In genomic region chr12:36713866-36714662, GRCm38 (mm10) we compare ENCODE assay signal across 8 mouse cellular contexts.
A peak's percentile ranks its signal among the peaks of the same experiment; 100 is the strongest.
DNase-seq lines count a peak whose midpoint lies in the region; ATAC-seq lines count a peak whose summit lies in the region.

No protein-coding gene starts in this region.

- H3K4me3 ChIP-seq in limb, embryonic 12.5 days (replicated peaks): peak overlapping the region; percentile 23
- 0 out of 2 replicates have a peak overlapping the region, but pooled peaks have one; percentile 10 for H3K4me3 ChIP-seq in midbrain, embryonic 13.5 days (replicated peaks)

- peak; percentile 76 for ATAC-seq in frontal cortex, adult (ENCODE audit: low TSS enrichment)
- ATAC-seq in limb, embryonic 12.5 days (ENCODE audit: insufficient number of reproducible peaks, insufficient read depth, low FRiP score, low TSS enrichment, low read depth): no peak
- ATAC-seq in midbrain, embryonic 13.5 days: peak; percentile 83

- no peaks in the 10 kb centered on the region for H3K27me3 ChIP-seq in limb, embryonic 12.5 days
- H3K27me3 ChIP-seq in midbrain, embryonic 13.5 days: no peaks in the 10 kb centered on the region

- H3K4me1 ChIP-seq in limb, embryonic 12.5 days (replicated peaks): peaks cover 30% of the 10 kb centered on the region
- H3K4me1 ChIP-seq in midbrain, embryonic 13.5 days (replicated peaks): 0 out of 2 replicates have a peak, but pooled peaks cover under 1% of the 10 kb centered on the region

- 19% methylated on average over 17 of the region's 17 CpGs for WGBS in limb, embryonic 12.5 days
- WGBS in midbrain, embryonic 13.5 days: 25% methylated on average over 17 of the region's 17 CpGs

- peak overlapping the region; percentile 45 for H3K4me2 ChIP-seq in limb, embryonic 12.5 days
- H3K4me2 ChIP-seq in midbrain, embryonic 13.5 days (replicated peaks): peak overlapping the region; percentile 43

- DNase-seq in gastrocnemius, adult 18-20 months (ENCODE audit: low spot score): peak; percentile 40
- DNase-seq in gastrocnemius, adult 8-10 months (ENCODE audit: low spot score in 2 of 2): no peak
- peak; percentile 4 for DNase-seq in c-Kit-positive CD71-positive TER-119-positive erythroid progenitor cells, embryonic 14.5 days (ENCODE audit: low spot score)
- peak; percentile 13 for DNase-seq in induced T-regulatory cell, adult 2 months (ENCODE audit: low read depth)
- peak; percentile 44 for DNase-seq in testis, postnatal 10 days (ENCODE audit: low spot score)

- no peaks in the 10 kb centered on the region for H3K36me3 ChIP-seq in limb, embryonic 12.5 days
- no peaks in the 10 kb centered on the region for H3K36me3 ChIP-seq in midbrain, embryonic 13.5 days

- no peak overlapping the region for H3K9ac ChIP-seq in limb, embryonic 12.5 days (replicated peaks)
- no peak overlapping the region for H3K9ac ChIP-seq in midbrain, embryonic 13.5 days (replicated peaks)

- H3K27ac ChIP-seq in limb, embryonic 12.5 days: no peak overlapping the region
- no peak overlapping the region for H3K27ac ChIP-seq in midbrain, embryonic 13.5 days

- H3K9me3 ChIP-seq in limb, embryonic 12.5 days: no peaks in the 10 kb centered on the region
- H3K9me3 ChIP-seq in midbrain, embryonic 13.5 days: no peaks in the 10 kb centered on the region

Comparison
In these comparisons a context has a peak if more than half of its experiments do, and no peak if none do; other contexts are left out.
1. DNase-seq: peak in gastrocnemius, adult 18-20 months (single experiment), c-Kit-positive CD71-positive TER-119-positive erythroid progenitor cells, embryonic 14.5 days (single experiment), induced T-regulatory cell, adult 2 months (single experiment) and testis, postnatal 10 days (single experiment); none in gastrocnemius, adult 8-10 months (0 of 2).